Mouse (Mus musculus) leukemia stem cell, adult 10-12 weeks (primary cell): Measurements from ENCODE around the gene Lum. TPM values are rescaled to one million over a fixed set of nuclear protein-coding genes. Genes with fewer than 3 reads are reported as not detected.

ENCODE experiments used
- polyA plus RNA-seq: library from polyadenylated mRNA; stranded (reverse); fragments of >175 nt; gene quantifications from 2 replicates; pipeline ENCODE4 v1.2.3, GENCODE M21; 2012; ENCODE audit warnings: low replicate concordance

The Lum gene
- polyA plus RNA-seq: not detected in 2 replicates

DNA sequence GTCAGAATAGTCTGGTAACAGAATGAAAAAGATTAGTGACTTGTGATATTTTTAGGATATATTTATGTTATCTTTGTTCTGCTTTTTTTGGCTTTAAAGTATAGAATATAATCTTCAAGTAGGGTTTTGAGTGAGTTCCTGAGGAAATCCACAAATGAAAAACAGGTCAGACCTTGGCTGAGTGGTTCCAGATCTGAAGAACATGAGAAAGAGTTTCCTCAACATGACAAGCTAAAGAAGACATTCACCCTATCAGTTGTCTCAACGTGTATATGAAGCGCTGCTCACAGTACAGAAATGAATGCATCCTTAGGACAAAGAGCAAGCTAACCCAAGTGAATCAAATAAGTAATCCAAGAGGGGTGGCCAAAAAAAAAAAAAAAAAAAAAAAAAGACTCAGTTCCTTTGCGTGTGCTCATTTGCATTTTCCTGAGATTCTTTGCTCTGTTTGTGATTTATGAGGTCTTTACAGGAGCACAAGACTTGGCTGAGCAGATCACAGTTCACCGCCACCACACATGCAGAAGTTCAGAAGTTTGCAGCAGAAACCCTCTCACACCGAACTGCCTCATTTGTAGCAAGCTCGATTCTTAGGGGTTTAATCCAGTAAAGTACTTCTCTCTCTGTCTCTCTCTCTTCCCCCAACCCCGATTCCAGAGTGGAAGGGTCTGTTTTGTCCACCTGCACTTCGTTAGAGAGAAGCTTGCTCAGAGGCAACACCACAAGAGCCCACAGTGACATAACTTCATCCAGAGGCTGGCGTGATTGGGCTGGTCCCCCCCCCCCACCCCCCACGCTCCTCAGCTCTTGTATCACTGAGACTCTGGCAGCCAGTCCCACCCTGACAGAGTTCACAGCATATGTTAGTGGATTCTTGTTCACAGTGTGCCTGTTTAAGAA, at the start of gene Lum:
Gene Lum, plus strand, starts transcription at position 172 of the 900 bp plus-strand sequence.

GRCm38 (mm10) chr10:97606579-97606978, 41.7 kb downstream of the Lum start, which contains the start of gene Kera:
Gene Kera, plus strand, starts transcription at chr10:97606879.

Other genes with a start within 250 kb of the Lum start
- gene Dcn, start 85.5 kb upstream of the Lum start, polyA plus RNA-seq: not detected in 2 replicates
- not detected in 2 replicates for gene Kera, start 41.8 kb downstream of the Lum start, polyA plus RNA-seq
- gene Epyc, start 78.9 kb downstream of the Lum start, polyA plus RNA-seq: not detected in 2 replicates
- not detected in 2 replicates for gene Ccer1, start 127.9 kb downstream of the Lum start, polyA plus RNA-seq
- not detected in 2 replicates for gene C030005K15Rik, start 161.6 kb downstream of the Lum start, polyA plus RNA-seq